Mouse (Mus musculus): Measurements from ENCODE around the gene H2-DMb1. TPM values are rescaled to one million over a fixed set of nuclear protein-coding genes. Genes with fewer than 3 reads are reported as not detected.

The H2-DMb1 gene
- polyA plus RNA-seq, 1 experiment from 2014 or later, result 2.6 TPM

- peak overlapping the region; percentile 96 for H3K9ac ChIP-seq (ENCODE audit: low read length)
- peaks cover 2% of the 10 kb centered on the region; the same call in 1 of the 2 replicates for H3K4me1 ChIP-seq (replicated peaks; ENCODE audit: control insufficient read depth, insufficient read depth)
- TF ChIP-seq EP300 (optimal IDR thresholded peaks at IDR 0.05) (no peak), CTCF (IDR thresholded peaks at IDR 0.05; ENCODE audit: low read depth) (peak; percentile 49; the same call in 1 of the 2 replicates)
- ATAC-seq (ENCODE audit: low FRiP score, low TSS enrichment) (peak; percentile 38), DNase-seq (ENCODE audit: low spot score) (no peak)
- peak overlapping the region; percentile 100 for H3K27ac ChIP-seq (replicated peaks)
- peak overlapping the region; percentile 94 for H3K4me3 ChIP-seq (ENCODE audit: low read depth, low read length)
- under 1% methylated on average over 30 of the region's 31 CpGs for WGBS
- no peaks in the 10 kb centered on the region for H3K27me3 ChIP-seq (ENCODE audit: control insufficient read depth, insufficient read depth, low read length)
- no peaks in the 10 kb centered on the region for H3K9me3 ChIP-seq (ENCODE audit: control insufficient read depth, low read length)
- peak overlapping the region; percentile 95 for H3K4me2 ChIP-seq (replicated peaks; ENCODE audit: low read depth)
- H3K36me3 ChIP-seq (ENCODE audit: control insufficient read depth, insufficient read depth, low read length), result peaks cover 12% of the 10 kb centered on the region
Observed at GRCm38 (mm10) chr17:34120814-34121171, 32.1 kb upstream of the H2-DMb1 start.

- Histone ChIP-seq H3K9me3 (ENCODE audit: control insufficient read depth, low read length) (no peaks in the 10 kb centered on the region), H3K9ac (ENCODE audit: low read length) (peak overlapping the region; percentile 96), H3K4me1 (replicated peaks; ENCODE audit: control insufficient read depth, insufficient read depth) (peaks cover 2% of the 10 kb centered on the region; the same call in 1 of the 2 replicates), H3K27ac (replicated peaks) (peak overlapping the region; percentile 100), H3K4me3 (ENCODE audit: low read depth, low read length) (peak overlapping the region; percentile 94), H3K4me2 (replicated peaks; ENCODE audit: low read depth) (peak overlapping the region; percentile 95), H3K27me3 (ENCODE audit: control insufficient read depth, insufficient read depth, low read length) (no peaks in the 10 kb centered on the region), H3K36me3 (ENCODE audit: control insufficient read depth, insufficient read depth, low read length) (peaks cover 10% of the 10 kb centered on the region)
- peak; percentile 51 for ATAC-seq (ENCODE audit: low FRiP score, low TSS enrichment)
- under 1% methylated on average over 34 of the region's 35 CpGs for WGBS
- DNase-seq (ENCODE audit: low spot score), result peak; percentile 95
- TF ChIP-seq CTCF (IDR thresholded peaks at IDR 0.05; ENCODE audit: low read depth), result no peak
- peak; percentile 45 for TF ChIP-seq EP300 (optimal IDR thresholded peaks at IDR 0.05)
Observed at GRCm38 (mm10) chr17:34121172-34121878, 31.5 kb upstream of the H2-DMb1 start.

GRCm38 (mm10) chr17:34121879-34122187 is 31.0 kb upstream of the H2-DMb1 start:
- no peak for ATAC-seq (ENCODE audit: low FRiP score, low TSS enrichment)
- H3K4me3 ChIP-seq (ENCODE audit: low read depth, low read length), result peak overlapping the region; percentile 94
- peak overlapping the region; percentile 96 for H3K9ac ChIP-seq (ENCODE audit: low read length)
- 0% methylated on average over 6 of the region's 10 CpGs for WGBS
- H3K27ac ChIP-seq (replicated peaks), result peak overlapping the region; percentile 100
- peak; percentile 60 for TF ChIP-seq EP300 (optimal IDR thresholded peaks at IDR 0.05)
- TF ChIP-seq CTCF (IDR thresholded peaks at IDR 0.05; ENCODE audit: low read depth), result no peak
- peak; percentile 82 for DNase-seq (ENCODE audit: low spot score)
- H3K9me3 ChIP-seq (ENCODE audit: control insufficient read depth, low read length), result no peaks in the 10 kb centered on the region
- H3K27me3 ChIP-seq (ENCODE audit: control insufficient read depth, insufficient read depth, low read length), result no peaks in the 10 kb centered on the region
- peaks cover 5% of the 10 kb centered on the region; the same call in 1 of the 2 replicates for H3K36me3 ChIP-seq (ENCODE audit: control insufficient read depth, insufficient read depth, low read length)
- peaks cover 2% of the 10 kb centered on the region; the same call in 1 of the 2 replicates for H3K4me1 ChIP-seq (replicated peaks; ENCODE audit: control insufficient read depth, insufficient read depth)
- peak overlapping the region; percentile 95 for H3K4me2 ChIP-seq (replicated peaks; ENCODE audit: low read depth)

- Histone ChIP-seq H3K4me3 (ENCODE audit: low read depth, low read length) (peak within 1 kb of the TSS; percentile 94), H3K4me2 (replicated peaks; ENCODE audit: low read depth) (peak within 1 kb of the TSS; percentile 95), H3K9me3 (ENCODE audit: control insufficient read depth, low read length) (no peaks in the 10 kb centered on the region), H3K36me3 (ENCODE audit: control insufficient read depth, insufficient read depth, low read length) (peaks cover 5% of the 10 kb centered on the region; the same call in 1 of the 2 replicates), H3K27me3 (ENCODE audit: control insufficient read depth, insufficient read depth, low read length) (no peaks in the 10 kb centered on the region), H3K4me1 (replicated peaks; ENCODE audit: control insufficient read depth, insufficient read depth) (peaks cover 2% of the 10 kb centered on the region; the same call in 1 of the 2 replicates), H3K27ac (replicated peaks) (peak within 1 kb of the TSS; percentile 100), H3K9ac (ENCODE audit: low read length) (peak within 1 kb of the TSS; percentile 96)
- TF ChIP-seq CTCF (IDR thresholded peaks at IDR 0.05; ENCODE audit: low read depth) (peak; percentile 34; the same call in 1 of the 2 replicates), EP300 (optimal IDR thresholded peaks at IDR 0.05) (peak; percentile 18)
- WGBS, result under 1% methylated on average over 61 of the region's 75 CpGs
- peak; percentile 54 for ATAC-seq (ENCODE audit: low FRiP score, low TSS enrichment)
- DNase-seq (ENCODE audit: low spot score), result peak; percentile 99
Observed at GRCm38 (mm10) chr17:34122188-34122984, 30.5 kb upstream of the H2-DMb1 start, which contains the start of gene Brd2. Brd2 (minus strand) TSS chr17:34122634.

GRCm38 (mm10) chr17:34123111-34123510 is 29.8 kb upstream of the H2-DMb1 start:
- under 1% methylated on average over 7 of the region's 7 CpGs for WGBS
- TF ChIP-seq EP300 (optimal IDR thresholded peaks at IDR 0.05) (no peak), CTCF (IDR thresholded peaks at IDR 0.05; ENCODE audit: low read depth) (no peak)

More at GRCm38 (mm10) chr17:34123111-34123510, 29.8 kb upstream of the H2-DMb1 start:
- Histone ChIP-seq H3K9ac (ENCODE audit: low read length) (peak overlapping the region; percentile 96), H3K36me3 (ENCODE audit: control insufficient read depth, insufficient read depth, low read length) (peaks cover 5% of the 10 kb centered on the region; the same call in 1 of the 2 replicates), H3K4me3 (ENCODE audit: low read depth, low read length) (peak overlapping the region; percentile 94), H3K4me2 (replicated peaks; ENCODE audit: low read depth) (peak overlapping the region; percentile 95), H3K9me3 (ENCODE audit: control insufficient read depth, low read length) (no peaks in the 10 kb centered on the region), H3K27ac (replicated peaks) (peak overlapping the region; percentile 100), H3K4me1 (replicated peaks; ENCODE audit: control insufficient read depth, insufficient read depth) (peaks cover 2% of the 10 kb centered on the region), H3K27me3 (ENCODE audit: control insufficient read depth, insufficient read depth, low read length) (no peaks in the 10 kb centered on the region)
- DNase-seq (ENCODE audit: low spot score) (no peak), ATAC-seq (ENCODE audit: low FRiP score, low TSS enrichment) (no peak)

Data from stomach, postnatal 0 days (tissue).